Mouse (Mus musculus) left cerebral cortex, postnatal 4 days (tissue): ENCODE measurements around the gene Slc9b1. TPM values are rescaled to one million over a fixed set of nuclear protein-coding genes. Genes with fewer than 3 reads are reported as not detected.

ENCODE experiments used
- DNase-seq: peaks from one replicate; pipeline ENCODE4 v3.0.0-alpha.2; 2022
- intact Hi-C: fragments of 180-260 bp; cut with DNase I; formaldehyde crosslinking; loops from one replicate; pipeline ENCODE4 v1.15.1; 2025
- total RNA-seq, 2 experiments: library from RNA; stranded (reverse); gene quantifications; 2 replicates each; pipeline ENCODE4 v1.2.3; 2021

Gene Slc9b1
- total RNA-seq, 2 experiments from 2014 or later = 0.40 to 1.5 TPM

DNA sequence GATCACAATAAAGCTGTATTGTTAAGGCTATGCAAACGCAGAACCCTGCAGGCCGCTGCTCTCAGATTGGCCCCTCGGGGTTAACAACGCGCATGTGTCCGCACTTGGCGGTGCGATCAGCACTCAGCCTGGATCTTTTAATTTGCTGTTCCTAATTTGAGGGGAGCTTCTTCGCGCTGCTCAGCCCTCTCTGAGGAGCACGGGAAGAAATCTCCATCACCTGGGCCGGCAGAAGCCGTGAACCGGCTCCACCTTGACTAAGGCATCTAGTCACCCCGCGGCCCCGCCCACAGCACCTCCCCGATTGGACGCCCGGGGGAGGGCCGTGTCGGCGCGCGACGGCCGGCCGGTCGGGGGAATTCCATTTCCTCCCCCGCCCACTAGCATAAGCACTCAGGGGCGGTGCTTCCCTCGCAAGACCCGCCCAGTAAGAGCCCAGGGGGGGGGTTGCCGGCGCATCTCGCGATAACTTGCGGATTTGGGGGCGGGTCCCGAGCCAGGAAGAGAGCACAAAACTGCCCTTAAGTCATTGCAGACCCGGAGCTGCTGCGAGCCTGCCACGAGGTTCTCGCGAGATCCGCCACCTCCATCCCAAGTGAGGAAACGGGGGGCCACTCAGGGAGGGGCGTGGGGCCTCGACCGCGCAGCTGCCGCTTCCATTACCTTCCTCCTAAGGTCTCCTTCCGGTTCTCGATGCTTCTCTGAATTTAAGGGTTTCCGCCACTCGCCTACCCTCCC is 90.1 kb downstream of the Slc9b1 start, which contains the start of gene Ube2d3:
Ube2d3 (plus strand) TSS at position 392 of the 738 bp plus-strand sequence.
- peak; percentile 99 for DNase-seq
- intact Hi-C loops = loop anchor here (10.0 kb wide), 1 partner anchor 257 kb away; the partner anchor contains the start of gene Nfkb1

DNA sequence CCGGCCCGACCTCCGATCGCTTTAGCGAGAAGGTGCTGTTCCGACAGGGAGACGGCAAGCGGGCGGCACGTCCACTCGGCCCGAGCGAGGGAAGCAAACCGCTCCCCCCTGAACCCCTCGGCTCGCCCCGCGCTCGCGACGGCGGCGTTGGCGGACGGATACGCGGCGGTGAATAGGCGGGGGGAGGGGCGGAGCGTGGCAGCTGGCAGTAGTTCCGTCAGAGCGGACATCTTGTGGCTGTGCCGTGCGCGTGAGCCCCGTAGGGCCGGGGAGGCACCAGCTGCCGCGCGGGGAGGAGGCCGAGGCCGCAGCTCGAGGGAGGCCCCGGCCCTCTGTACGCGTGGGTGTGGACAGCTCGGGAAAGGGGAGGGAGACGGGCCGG is 90.7 kb downstream of the Slc9b1 start:
- intact Hi-C loops = loop anchor here (10.0 kb wide), 1 partner anchor 256 kb away; the partner anchor contains the start of gene Nfkb1
- DNase-seq = peak; percentile 96

DNA sequence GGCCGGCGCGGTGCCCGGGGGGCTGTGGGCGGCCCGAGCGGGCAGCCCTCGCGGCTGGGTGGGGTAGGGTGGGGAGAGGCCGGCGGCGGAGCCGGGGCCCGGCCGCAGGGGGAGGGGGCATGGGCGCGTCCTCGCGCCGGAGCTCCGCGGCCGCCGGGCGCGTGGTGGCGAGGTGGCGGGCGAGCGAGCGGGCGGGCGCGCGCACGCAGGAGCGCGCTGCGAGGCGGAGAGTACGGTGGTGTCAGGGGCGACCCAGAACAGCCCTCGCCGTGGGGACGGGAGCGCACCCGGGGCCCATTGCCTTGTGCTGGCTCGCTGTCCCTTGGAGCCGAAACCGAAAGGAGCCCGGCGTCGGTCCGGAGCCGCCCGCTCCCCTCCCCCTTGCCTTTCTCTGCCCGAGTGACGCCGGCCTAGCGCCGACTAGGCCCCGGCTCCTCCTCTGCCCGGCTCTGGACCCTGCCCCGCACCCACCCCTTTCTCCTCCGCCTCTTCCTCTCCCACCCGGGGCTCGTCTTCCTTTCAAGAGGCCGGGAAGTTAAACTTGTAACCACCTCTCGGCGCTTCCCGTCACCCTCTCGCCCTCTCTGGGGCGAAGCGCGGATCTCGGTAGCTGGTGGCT is 91.2 kb downstream of the Slc9b1 start:
- DNase-seq = peak; percentile 83
- intact Hi-C loops = loop anchor here (10.0 kb wide), 1 partner anchor 256 kb away; the partner anchor contains the start of gene Nfkb1

DNA sequence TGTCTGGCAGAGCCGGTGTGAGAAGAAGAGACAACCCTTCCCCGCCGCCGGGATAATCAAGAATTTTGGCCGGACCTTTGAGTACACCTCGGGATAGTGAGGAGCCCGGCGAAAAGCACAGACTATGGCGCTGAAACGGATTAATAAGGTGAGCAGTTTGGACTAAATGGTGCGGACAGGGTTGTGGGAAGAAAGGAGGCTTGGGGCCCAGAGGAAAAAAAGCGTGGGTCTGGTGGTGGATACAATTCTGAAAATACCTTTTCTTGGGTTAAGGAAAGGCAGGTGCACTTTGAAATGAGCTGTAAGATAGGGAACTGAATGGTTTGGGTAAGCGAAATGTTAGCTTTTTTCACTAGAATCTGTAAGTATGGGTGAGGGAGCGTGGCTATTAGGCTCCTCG is 91.8 kb downstream of the Slc9b1 start:
- intact Hi-C loops = loop anchor here (10.0 kb wide), 1 partner anchor 255 kb away; the partner anchor contains the start of gene Nfkb1
- DNase-seq = no peak

DNA sequence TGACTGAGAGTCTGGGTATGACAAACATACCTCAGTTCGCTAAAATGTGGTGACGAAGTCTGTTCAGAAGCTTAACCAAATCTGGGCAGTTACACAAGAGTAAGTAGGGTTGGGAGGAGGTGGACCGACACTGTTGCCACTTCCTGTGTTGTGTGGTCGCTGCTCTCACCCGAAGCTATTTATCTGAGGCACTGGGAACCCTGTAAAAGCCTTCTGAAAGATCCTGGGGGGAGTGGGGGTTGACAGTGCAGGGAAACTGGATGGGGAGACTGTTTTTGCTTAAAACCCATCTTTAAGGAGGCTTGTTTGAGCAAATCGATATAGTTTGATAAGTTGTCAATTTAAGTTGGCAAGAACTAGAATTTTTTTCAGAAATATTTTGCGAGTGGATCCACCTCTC is 92.4 kb downstream of the Slc9b1 start:
- no peak for DNase-seq
- intact Hi-C loops = no loop called here

DNA sequence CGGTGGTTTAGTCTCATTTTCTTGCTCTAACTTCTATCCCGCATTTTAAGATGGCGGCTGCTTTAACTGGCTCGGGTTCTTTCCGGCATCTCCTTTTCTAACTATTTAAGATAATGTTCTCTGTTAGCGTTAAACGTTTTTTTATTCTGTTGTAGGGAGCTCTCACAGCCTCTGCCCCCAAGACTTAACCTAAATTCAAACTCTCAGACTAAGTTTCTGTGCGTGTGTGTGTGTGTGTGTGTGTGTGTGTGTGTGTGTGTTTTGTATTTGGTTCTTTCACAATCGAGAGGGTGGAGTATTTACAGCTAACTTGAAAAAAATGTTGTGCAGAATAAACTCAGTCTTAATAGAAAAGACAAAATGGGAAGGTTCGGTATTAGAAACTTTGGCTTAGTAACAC is 92.8 kb downstream of the Slc9b1 start:
- intact Hi-C loops = no loop called here
- no peak for DNase-seq

DNA sequence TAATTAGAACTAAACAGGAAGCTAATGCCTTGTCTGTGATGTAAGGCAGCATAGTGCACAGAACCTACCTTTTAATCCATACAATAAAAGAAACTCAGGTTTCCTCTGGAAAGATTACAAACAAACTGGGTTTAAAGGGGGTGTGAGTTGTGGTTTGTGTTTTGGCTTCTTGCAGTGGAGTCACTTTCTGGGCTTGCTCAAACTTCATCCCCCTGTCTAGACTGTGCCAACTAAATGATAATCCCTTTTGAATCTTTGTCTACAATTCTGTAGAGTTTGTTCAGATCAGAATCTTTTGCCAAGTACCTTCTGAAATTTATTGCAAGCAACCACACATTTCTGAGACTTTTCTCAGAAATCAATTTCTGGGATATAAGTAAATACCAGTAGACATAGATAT is 97.1 kb downstream of the Slc9b1 start:
- DNase-seq = no peak
- intact Hi-C loops = no loop called here

Other genes with a start within 250 kb of the Slc9b1 start
- gene Cenpe, start 135.5 kb upstream of the Slc9b1 start, total RNA-seq = 1 to 10 TPM; 4.6 to 6.8 TPM
- gene Bdh2, start 66.8 kb upstream of the Slc9b1 start, total RNA-seq = 1 to 10 TPM; 1.6 to 2.2 TPM
- 1 to 10 TPM; 6.9 to 7.0 TPM for gene Slc9b2, start 40.3 kb upstream of the Slc9b1 start, total RNA-seq
- 10 to 100 TPM; 31.8 to 33.4 TPM for gene Cisd2, start 75.9 kb downstream of the Slc9b1 start, total RNA-seq
- gene Ube2d3, start 90.1 kb downstream of the Slc9b1 start, total RNA-seq = 100 to 1,000 TPM; 250 to 270 TPM
- 1 to 10 TPM; 4.9 to 5.6 TPM for gene Manba, start 137.6 kb downstream of the Slc9b1 start, total RNA-seq